Mouse (Mus musculus) heart, postnatal 25 days (tissue): ENCODE measurements around the gene Slc25a11. TPM values are rescaled to one million over a fixed set of nuclear protein-coding genes. Genes with fewer than 3 reads are reported as not detected.

ENCODE experiments used
- DNase-seq: peaks from one replicate; pipeline ENCODE4 v3.0.0; 2022; ENCODE audit warnings: low spot score
- intact Hi-C: fragments of 180-260 bp; cut with DNase I; formaldehyde crosslinking; loops from one replicate; pipeline ENCODE4 v1.15.1; 2025
- total RNA-seq, 2 experiments: library from RNA; stranded (reverse); gene quantifications; 2 replicates each; pipeline ENCODE4 v1.2.3; 2021

Gene Slc25a11
- total RNA-seq, result 100 to 1,000 TPM; 550 to 562 TPM

- peak; percentile 94 for DNase-seq
- intact Hi-C loops, result loop anchor here (2.0 kb wide), 1 partner anchor 56 kb away; no protein-coding TSS in a partner anchor
Measured at GRCm38 (mm10) chr11:70646691-70647650, at the start of gene Slc25a11, which contains the start of gene Rnf167. TSS of gene Slc25a11 (minus strand) at chr11:70647479. TSS of gene Rnf167 (plus strand) at chr11:70647235.

GRCm38 (mm10) chr11:70693504-70693903, 46.2 kb upstream of the Slc25a11 start:
- DNase-seq, result no peak
- intact Hi-C loops, result no loop called here

DNA sequence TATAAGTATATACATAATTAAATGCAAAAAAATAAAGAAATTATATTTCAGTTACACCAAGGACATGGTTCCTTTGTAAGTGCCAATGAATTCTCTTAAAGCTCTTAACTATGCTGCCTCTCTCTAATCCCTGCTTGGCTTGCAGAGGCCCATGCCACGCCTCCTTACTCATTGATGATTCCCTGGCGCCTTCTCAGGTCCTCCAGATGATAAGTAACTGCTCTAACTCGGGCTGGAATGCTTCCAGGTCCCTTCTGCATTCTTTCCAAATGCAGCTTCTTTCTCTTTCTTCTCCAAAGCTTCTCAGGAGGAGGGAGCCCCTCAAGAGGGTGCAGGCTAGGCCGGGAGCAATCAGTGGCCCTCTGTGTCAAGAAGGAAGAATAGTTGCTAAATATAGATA, 42.3 kb upstream of the Slc25a11 start:
- intact Hi-C loops, result loop anchor here (5.0 kb wide), 1 partner anchor 68 kb away; no protein-coding TSS in a partner anchor
- DNase-seq, result no peak

- intact Hi-C loops, result loop anchor here (5.0 kb wide), 1 partner anchor 69 kb away; no protein-coding TSS in a partner anchor
- no peak for DNase-seq
Measured at GRCm38 (mm10) chr11:70688372-70688771, 41.1 kb upstream of the Slc25a11 start.

- peak; percentile 88 for DNase-seq
- intact Hi-C loops, result loop anchor here (5.0 kb wide), 1 partner anchor 70 kb away; no protein-coding TSS in a partner anchor
Measured at GRCm38 (mm10) chr11:70687601-70688199, 40.4 kb upstream of the Slc25a11 start, which contains the start of gene Camta2. TSS of gene Camta2 (minus strand) at chr11:70688105.

DNA sequence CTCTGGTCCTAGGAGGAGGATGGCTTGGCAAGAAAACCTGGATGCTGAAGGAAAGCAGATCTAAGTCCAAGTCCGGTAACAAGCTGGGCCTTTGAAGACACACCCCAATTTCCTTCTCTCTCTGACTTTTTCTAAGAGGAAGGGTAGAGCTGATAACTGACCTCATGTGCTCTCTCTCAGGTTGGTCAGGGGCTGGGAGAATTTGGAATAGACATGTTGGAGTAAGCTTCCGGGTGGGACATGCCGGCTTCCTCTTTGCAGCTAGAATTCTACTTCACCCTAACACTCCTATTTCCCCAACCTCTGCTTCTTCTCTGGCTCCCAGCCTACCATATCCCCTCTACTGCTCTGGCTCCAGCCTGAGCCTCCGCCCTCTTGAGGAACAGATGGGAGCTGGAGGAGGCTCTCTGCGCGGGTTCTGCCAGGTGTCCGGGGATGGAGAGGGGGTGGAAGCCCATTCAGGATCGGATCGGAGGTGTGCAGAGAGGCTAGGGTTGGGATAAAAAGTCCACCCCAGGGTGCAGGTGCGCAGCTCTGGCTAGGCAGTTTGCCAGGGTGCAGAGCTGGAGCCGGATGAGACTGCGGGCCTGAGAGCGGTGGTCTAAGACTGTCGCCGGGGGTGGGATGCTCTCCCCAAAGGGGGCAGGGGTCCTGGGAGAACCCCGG, 39.8 kb upstream of the Slc25a11 start:
- intact Hi-C loops, result loop anchor here (5.0 kb wide), 1 partner anchor 70 kb away; no protein-coding TSS in a partner anchor
- DNase-seq, result no peak

- intact Hi-C loops, result no loop called here
- no peak for DNase-seq
Measured at GRCm38 (mm10) chr11:70683640-70684039, 36.4 kb upstream of the Slc25a11 start.

DNA sequence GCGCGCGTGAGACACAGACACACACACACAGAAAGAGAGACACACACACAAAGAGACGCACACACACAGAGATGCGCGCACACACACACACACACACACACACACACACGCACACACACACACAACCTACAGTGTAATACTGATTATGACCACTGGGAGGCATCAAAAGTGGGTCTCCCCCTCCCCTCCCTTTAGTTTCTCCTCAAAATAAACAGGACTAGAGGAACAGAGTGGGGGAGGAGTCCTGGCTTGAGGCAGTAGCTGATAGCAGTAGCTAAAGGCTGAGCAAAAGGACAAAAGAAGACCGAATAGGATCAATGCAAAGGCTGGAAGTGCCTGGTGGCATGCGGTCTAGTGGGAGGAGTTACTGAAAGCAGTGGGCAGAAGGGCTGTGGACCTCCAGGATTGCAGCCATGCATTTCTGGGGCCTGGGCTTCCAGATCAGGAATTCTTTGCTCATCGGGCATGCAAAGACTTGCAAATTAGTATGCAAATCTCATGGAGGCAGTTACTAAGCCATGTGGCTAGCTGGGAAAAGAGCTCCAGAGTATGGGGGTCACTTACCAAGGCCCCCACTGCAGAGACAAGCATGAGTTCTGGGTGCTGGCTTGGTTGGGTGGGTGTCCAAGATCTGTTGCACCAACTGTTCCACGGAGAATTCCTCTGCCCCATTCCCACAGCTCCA, 34.8 kb upstream of the Slc25a11 start:
- intact Hi-C loops, result loop anchor here (1.0 kb wide), 1 partner anchor 37 kb away; no protein-coding TSS in a partner anchor
- DNase-seq, result no peak

GRCm38 (mm10) chr11:70681170-70681569, 33.9 kb upstream of the Slc25a11 start:
- DNase-seq, result no peak
- intact Hi-C loops, result no loop called here

DNA sequence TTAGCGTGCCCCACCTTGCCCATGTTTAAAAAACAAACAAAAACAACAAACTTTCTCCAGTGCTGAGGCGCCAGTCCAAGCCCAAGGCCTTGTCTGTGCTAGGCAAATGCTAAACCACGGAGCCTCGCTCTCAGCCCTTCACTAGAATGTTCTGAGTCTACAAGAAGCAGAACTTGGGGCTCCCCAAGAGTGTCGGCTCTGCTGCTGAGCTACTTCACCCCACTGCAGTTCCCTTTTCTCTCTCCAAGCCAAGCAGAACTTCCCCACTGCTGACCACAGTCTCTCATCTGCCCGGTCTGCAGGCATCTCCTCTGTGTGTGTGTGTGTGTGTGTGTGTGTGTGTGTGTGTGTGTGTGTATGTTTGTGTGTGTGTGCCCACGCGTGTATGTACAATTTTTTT, 32.6 kb upstream of the Slc25a11 start:
- intact Hi-C loops, result no loop called here
- no peak for DNase-seq

GRCm38 (mm10) chr11:70679361-70679760, 32.1 kb upstream of the Slc25a11 start:
- no peak for DNase-seq
- intact Hi-C loops, result no loop called here

- intact Hi-C loops, result no loop called here
- no peak for DNase-seq
Measured at GRCm38 (mm10) chr11:70678576-70678975, 31.3 kb upstream of the Slc25a11 start.

DNA sequence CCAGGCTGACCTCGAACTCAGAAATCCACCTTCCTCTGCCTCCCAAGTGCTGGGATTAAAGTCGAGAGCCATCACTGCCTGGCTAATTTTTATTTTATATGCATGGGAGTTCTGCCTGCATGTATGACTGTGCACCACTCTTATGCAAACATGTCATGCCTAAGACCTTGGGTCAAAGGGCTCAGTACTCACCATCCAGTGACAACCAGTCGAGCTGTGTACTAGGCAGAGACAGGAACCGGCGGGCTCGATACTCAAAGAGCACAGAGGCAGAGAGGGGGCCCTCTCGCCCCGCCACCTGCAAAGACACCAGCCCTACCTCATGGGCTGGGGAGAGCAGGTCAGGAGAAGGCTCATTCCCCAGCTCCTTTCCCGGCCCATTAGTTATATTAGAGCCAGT, 30.8 kb upstream of the Slc25a11 start:
- DNase-seq, result no peak
- intact Hi-C loops, result no loop called here

GRCm38 (mm10) chr11:70674501-70674900, 27.2 kb upstream of the Slc25a11 start:
- DNase-seq, result no peak

GRCm38 (mm10) chr11:70674014-70674413, 26.7 kb upstream of the Slc25a11 start:
- no peak for DNase-seq
- intact Hi-C loops, result no loop called here

More at GRCm38 (mm10) chr11:70674501-70674900, 27.2 kb upstream of the Slc25a11 start:
- intact Hi-C loops, result no loop called here

- DNase-seq, result no peak
- intact Hi-C loops, result no loop called here
Measured at GRCm38 (mm10) chr11:70671333-70672047, 24.2 kb upstream of the Slc25a11 start.

- no peak for DNase-seq
- intact Hi-C loops, result no loop called here
Measured at GRCm38 (mm10) chr11:70670483-70670882, 23.2 kb upstream of the Slc25a11 start.

GRCm38 (mm10) chr11:70669582-70670345, 22.5 kb upstream of the Slc25a11 start:
- peak; percentile 66 for DNase-seq
- intact Hi-C loops, result loop anchor here (2.0 kb wide), 1 partner anchor 15 kb away; the partner anchor contains the start of gene Pfn1
